Mouse (Mus musculus) stomach, postnatal 0 days (tissue): ENCODE measurements around the gene Rad21l.
"Not testable (repeated sequence)": the region's sequence is repeated elsewhere in the genome, so short reads cannot be mapped to it uniquely, and the experiment has no call there.

Source experiments
- CTCF ChIP-seq: IDR thresholded peaks from 2 replicates; pipeline ENCODE4 v1.5.1; 2016; ENCODE audit warnings: antibody characterized with exemption, low read depth, mild to moderate bottlenecking, moderate library complexity
- EP300 ChIP-seq: optimal IDR thresholded peaks from 2 replicates; pipeline ENCODE3; 2016; ENCODE audit warnings: antibody characterized with exemption

DNA sequence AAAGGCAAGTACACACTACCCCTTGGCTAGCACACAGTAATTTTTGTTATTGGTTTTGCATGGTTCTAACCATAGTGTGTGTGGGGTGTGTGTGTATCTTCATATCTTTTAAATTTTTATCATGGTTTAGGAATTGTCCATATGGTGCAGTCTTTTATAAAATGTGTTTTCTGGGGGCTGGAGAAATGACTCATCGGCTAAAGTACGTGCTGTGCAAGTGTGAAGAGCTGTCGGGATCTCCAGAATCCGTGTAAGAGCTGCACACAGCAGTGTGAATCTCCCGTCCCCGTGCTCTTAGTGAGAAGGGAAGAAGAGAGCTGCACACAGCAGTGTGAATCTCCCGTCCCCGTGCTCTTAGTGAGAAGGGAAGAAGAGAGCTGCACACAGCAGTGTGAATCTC, 52.6 kb downstream of the Rad21l start:
- not testable (repeated sequence) for TF ChIP-seq CTCF, EP300
